Mouse (Mus musculus) embryo, embryonic 10 days (tissue): ENCODE results near the gene Casz1.

Experiments used
- DNase-seq: peaks from one replicate; pipeline ENCODE4 v3.0.0-alpha.2; 2015; ENCODE audit warnings: low spot score

The Casz1 gene

DNA sequence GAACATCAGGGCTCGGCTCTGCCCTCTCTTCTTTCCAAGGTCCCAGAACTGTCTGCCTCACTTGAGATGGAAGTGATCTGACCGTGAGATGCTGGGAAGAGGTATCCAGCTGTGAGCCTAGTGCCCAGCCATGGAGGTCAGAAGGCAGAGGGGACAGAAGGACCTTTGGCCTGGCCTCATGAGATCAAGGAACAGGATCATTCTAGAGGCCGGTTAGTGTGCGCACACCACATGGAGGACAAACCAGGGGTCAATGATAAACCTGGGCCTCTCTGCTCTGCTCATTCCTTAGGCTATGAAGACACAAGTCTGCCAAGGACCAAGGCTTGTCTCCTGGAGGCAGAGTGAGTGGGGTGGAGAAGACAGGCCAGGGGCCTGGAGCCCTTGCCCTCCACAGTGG, 166.5 kb downstream of the Casz1 start:
- DNase-seq: no peak

DNA sequence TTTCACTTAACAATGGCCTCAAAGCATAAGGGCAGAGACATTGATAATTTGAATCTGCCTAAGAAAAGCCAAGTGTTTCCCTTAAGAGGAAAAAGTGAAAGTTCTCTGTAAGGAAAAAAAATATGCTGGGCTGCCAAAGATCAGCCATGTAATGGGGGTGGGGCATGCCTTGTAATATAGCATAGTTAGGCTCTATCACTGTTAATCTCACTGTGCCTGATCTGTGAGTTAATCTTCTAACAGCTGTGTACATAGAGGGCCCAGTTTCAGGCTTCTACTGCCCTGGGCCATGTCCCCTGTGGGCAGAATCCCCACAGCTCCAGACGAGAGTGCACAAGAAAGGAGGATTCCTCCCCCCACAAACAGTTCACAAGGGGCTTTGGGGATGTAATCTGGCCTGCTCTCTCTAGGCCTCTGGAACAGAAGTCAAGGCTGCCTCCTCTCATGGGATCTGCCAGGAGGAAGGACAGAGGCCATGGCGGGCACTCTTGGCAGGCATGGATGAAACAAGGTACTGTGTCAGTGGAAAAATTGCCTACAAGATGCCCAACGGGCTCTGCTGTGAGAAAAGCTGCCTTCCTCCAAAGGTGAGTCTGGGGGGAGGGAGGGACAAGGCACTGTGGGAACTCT, 167.5 kb downstream of the Casz1 start:
- DNase-seq: no peak

- DNase-seq: no peak
Measured at GRCm38 (mm10) chr4:148972707-148973106, 168.5 kb downstream of the Casz1 start.

DNA sequence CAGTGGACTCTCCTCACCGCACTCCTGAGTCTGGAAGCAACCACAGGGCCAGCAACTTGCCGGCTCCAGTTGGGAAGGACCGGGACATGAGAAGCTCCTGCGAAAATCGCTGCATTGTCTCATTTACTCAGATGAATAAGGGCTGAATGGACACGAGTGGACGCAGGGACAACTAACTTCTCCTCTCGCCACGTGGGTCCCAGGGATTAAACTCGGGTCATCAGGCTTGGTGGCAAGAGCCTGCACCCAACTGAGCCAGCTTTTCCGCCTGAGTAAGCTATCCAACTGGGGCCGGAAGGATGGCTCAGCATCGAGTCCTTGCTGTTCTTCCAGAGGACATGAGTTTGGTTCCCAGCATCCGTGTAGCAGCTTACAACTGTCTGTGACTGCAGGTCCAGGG, 169.2 kb downstream of the Casz1 start:
- DNase-seq: no peak

- DNase-seq: no peak
Measured at GRCm38 (mm10) chr4:148974833-148975232, 170.6 kb downstream of the Casz1 start.

DNA sequence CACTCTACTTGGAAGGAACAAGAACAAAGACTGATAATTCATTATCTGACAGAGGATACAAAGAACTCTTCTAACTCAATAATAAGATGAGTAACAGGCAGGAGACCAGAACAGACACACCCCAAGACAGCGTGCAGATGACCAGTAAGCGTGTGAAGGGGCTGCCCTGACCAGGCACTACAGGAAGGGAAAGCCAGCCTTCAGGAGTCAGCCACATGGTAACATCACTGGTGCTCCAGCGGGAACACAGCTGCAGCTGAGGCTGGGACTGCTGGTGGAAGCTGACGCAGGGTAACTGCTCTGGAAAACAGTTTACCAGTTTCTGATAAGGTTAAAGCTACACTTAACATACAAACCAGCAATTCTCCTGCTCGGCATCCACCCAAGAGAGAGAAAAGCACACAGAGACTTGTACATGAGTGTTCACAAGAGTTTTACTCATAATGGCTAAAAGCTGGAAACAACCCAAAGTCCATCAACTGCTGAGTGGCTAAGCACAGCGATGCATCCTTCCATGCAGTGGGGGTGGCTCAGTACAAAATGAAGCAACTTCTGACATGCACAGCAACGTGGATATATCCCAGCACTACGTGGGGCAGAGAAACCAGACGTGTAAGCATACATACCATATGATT, 174.1 kb downstream of the Casz1 start:
- DNase-seq: peak; percentile 47

GRCm38 (mm10) chr4:148978926-148979325, 174.7 kb downstream of the Casz1 start:
- DNase-seq: no peak

DNA sequence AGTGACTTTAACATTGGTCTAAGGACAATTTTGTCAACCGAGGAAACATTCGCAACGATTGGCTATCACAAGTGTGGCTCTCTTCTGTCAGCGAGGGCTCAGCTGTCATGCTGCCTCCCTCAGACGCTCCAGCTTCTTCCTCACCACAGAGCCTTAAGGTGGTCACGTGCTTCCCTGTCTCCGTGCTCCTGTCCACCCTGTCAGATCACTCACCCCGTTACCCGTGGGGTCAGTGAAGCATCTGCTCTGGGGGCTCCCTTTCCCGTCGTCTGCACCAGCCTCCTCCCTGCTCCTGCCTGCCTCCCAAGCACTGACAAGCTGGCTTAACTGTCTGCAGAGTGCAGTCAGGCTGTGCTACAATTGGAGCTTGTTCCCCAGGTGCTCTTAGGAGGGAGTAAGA, 175.6 kb downstream of the Casz1 start:
- DNase-seq: no peak

DNA sequence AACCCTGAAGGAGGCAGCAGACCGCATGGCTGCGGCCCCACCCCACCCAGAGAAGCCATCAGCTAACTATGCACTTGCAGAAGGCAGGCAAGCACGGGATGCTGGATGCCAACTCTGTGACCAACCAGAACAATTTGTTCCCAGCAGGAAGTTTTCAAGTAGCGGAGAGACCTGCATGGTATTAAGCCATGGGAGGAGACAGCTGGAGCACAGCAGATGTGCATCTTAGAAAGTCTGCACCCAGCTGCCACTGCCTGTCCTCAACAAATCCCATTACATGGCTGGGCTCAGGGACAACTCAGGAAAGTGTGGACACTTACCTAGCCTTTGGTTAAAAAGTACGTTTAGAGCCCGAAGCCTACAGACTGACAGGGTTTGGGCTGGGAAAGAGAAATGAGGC, 178.0 kb downstream of the Casz1 start:
- DNase-seq: no peak

DNA sequence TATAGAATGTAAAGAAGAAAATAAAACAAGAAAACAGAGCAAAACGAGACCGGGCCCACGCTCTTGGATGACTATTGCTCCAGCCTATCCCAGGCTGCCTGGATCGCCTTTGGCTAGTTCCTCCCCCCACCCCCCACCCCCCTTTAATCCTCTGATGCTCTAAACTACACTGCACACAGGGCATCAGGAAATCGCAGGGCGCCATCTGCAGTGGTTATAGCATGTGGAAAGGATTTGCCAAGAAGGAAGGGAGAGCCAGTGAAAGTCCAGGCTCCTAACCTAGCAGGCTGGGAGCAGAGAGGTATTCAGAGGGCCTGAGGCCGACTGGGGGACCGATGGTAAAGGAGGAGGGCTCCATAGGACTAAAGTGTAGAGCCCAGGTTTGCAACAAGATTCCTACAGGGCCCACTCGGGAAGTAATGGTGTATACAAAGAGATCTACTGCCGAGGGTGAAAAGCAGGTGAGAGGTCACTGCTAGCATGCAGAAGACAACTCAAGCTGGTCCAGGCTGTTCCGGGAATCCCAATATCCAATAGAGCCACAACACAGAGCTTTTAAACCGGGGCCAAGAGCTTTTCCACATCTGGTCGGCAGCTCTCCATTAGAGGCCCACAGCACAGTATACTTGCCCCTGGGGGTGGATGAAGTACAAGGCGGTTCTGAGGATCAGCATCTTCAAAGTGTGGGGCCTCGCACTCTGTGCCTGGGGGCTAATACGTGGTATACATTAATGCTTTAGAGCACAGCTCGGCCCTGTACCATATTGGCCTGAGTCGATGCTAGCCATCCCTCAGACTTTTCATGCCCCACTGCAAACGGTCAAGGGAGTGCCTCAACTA, 180.7 kb downstream of the Casz1 start:
- DNase-seq: peak; percentile 48

- DNase-seq: peak; percentile 71
Measured at GRCm38 (mm10) chr4:148985541-148986476, 181.6 kb downstream of the Casz1 start.

- DNase-seq: no peak
Measured at GRCm38 (mm10) chr4:148990038-148990437, 185.8 kb downstream of the Casz1 start.

GRCm38 (mm10) chr4:148993948-148994347, 189.7 kb downstream of the Casz1 start:
- no peak for DNase-seq

- no peak for DNase-seq
Measured at GRCm38 (mm10) chr4:149000746-149001145, 196.5 kb downstream of the Casz1 start.

- DNase-seq: no peak
Measured at GRCm38 (mm10) chr4:149001515-149001914, 197.3 kb downstream of the Casz1 start.

DNA sequence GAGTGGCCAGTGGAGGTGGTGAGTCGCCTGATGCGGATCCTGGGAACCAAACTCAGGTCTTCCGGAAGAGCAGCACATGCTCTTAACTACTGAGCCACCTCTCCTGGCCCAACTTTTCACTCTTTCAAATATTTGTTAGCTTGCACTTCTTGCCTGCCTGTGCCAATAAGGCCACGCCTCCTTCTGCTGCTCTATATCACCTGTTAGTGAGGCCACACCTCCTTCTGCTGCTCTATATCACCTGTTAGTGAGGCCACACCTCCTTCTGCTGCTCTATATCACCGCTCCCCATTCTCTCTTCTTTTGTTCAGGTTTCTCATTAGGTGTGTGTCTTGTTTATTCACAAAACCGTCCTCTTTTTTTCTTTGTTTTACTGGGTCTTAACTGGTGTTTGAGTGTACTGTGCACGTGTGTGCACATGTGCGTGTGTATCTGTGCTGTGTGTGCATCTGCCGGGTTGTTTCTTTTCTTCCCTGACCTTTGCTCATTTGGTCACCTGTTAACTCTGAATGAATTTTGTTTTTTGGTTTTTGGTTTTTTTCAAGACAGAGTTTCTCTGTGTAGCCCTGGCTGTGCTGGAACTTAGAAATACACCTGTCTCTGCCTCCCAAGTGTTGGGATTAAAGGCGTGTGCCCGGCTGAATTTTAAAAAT, 198.3 kb downstream of the Casz1 start:
- DNase-seq: no peak
